Mouse (Mus musculus): Measurements from ENCODE around the gene Camk2d.

DNA sequence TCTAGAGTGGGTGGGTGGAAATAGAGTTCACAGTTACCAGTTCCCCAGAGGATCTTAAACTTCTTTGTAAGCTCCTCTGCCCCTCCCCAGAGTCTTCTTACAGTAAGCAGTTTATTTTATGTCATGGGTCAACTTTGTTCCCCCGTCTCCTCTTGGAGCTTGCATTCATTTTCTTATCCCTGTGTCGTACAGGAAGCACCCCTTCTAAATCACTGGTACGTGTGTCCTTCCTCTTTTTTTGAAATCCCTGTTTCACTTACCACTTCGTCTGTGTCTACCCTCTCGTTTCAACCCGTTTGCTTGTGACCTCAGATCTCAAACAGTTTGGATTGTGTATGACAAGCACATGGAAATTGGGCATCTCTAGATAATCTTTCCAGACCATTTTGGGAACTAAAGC, 174.0 kb downstream of the Camk2d start:
- TF ChIP-seq POLR2A (IDR thresholded peaks at IDR 0.05; ENCODE audit: low read depth, low read length) (no peak), CTCF (IDR thresholded peaks at IDR 0.05; ENCODE audit: extremely low read depth, insufficient read depth, insufficient read length, insufficient replicate concordance) (no peak)

Data from spleen, adult 2 months (tissue).